Mouse (Mus musculus): ENCODE data around the gene Ttbk1.

GRCm38 (mm10) chr17:46484461-46484875, 3.0 kb downstream of the Ttbk1 start:
- TF ChIP-seq ZNF384 (IDR thresholded peaks at IDR 0.05; ENCODE audit: low read depth, low read length): no peak
- no peak for TF ChIP-seq USF2 (IDR thresholded peaks at IDR 0.05; ENCODE audit: borderline replicate concordance in 1 of 2, insufficient read depth in 1 of 2, low read depth in 1 of 2, low read length in 2 of 2)
- TF ChIP-seq POLR2AphosphoS2 (IDR thresholded peaks at IDR 0.05; ENCODE audit: low read length): no peak
- TF ChIP-seq ZC3H11A (IDR thresholded peaks at IDR 0.05; ENCODE audit: low read depth, low read length): no peak
- no peak for TF ChIP-seq TAL1 (IDR thresholded peaks at IDR 0.05; ENCODE audit: low read length)
- no peak for TF ChIP-seq ELF1 (IDR thresholded peaks at IDR 0.05; ENCODE audit: low read depth, low read length)
- TF ChIP-seq CTCF (IDR thresholded peaks at IDR 0.05 in 2 of 3, conservative IDR thresholded peaks at IDR 0.05 in 1 of 3; ENCODE audit: control insufficient read depth in 1 of 3, insufficient read depth in 1 of 3, low read depth in 2 of 3, low read length in 3 of 3, poor library complexity in 1 of 3, severe bottlenecking in 1 of 3): no peak
- TF ChIP-seq EP300 (IDR thresholded peaks at IDR 0.05; ENCODE audit: low read depth in 1 of 2, low read length in 2 of 2): no peak
- TF ChIP-seq E2F4 (IDR thresholded peaks at IDR 0.05; ENCODE audit: borderline replicate concordance, low read depth, low read length): no peak

Measured in MEL (cell line).